Mouse (Mus musculus): ENCODE results near the gene Mab21l1. TPM values are rescaled to one million over a fixed set of nuclear protein-coding genes. Genes with fewer than 3 reads are reported as not detected.

The Mab21l1 gene
- polyA plus RNA-seq (2016; fragmentation: Nextera tagmentation; extraction: Ambion mirVana) = 27.4 and 34.9 TPM in 2 replicates

- Histone ChIP-seq H3K27me3 (peaks cover 79% of the 10 kb centered on the region), H3K4me2 (peak within 1 kb of the TSS; percentile 51), H3K36me3 (replicated peaks) (no peaks in the 10 kb centered on the region), H3K9ac (peak within 1 kb of the TSS; percentile 48), H3K9me3 (no peaks in the 10 kb centered on the region), H3K4me1 (peaks cover 56% of the 10 kb centered on the region), H3K27ac (peak within 1 kb of the TSS; percentile 66), H3K4me3 (replicated peaks) (peak within 1 kb of the TSS; percentile 37)
- ATAC-seq (ENCODE audit: low FRiP score) = peak; percentile 61
- WGBS = under 1% methylated on average over 16 of the region's 16 CpGs
Measured at GRCm38 (mm10) chr3:55782056-55782687, at the start of gene Mab21l1. TSS of gene Mab21l1 (plus strand) at chr3:55782510.

- ATAC-seq (ENCODE audit: low FRiP score) = no peak
- WGBS = 74% methylated on average over 6 of the region's 6 CpGs
- Histone ChIP-seq H3K27me3 (no peaks in the 10 kb centered on the region), H3K9ac (no peak overlapping the region), H3K4me3 (replicated peaks) (no peak overlapping the region), H3K9me3 (no peaks in the 10 kb centered on the region), H3K4me1 (peaks cover 4% of the 10 kb centered on the region; the same call in 1 of the 2 replicates), H3K4me2 (no peak overlapping the region), H3K27ac (no peak overlapping the region), H3K36me3 (replicated peaks) (no peaks in the 10 kb centered on the region)
Measured at GRCm38 (mm10) chr3:55733665-55734064, 48.6 kb upstream of the Mab21l1 start.

- Histone ChIP-seq H3K36me3 (replicated peaks) (no peaks in the 10 kb centered on the region), H3K4me1 (peaks cover 21% of the 10 kb centered on the region), H3K27ac (peak overlapping the region; percentile 56; the same call in 1 of the 2 replicates), H3K4me2 (no peak overlapping the region), H3K27me3 (peaks cover 6% of the 10 kb centered on the region; the same call in 1 of the 2 replicates), H3K4me3 (replicated peaks) (no peak overlapping the region), H3K9me3 (no peaks in the 10 kb centered on the region), H3K9ac (no peak overlapping the region)
- ATAC-seq (ENCODE audit: low FRiP score) = peak; percentile 51
- 45% methylated on average over 6 of the region's 6 CpGs for WGBS
Measured at GRCm38 (mm10) chr3:55741428-55741827, 40.9 kb upstream of the Mab21l1 start.

GRCm38 (mm10) chr3:55742218-55742617 lies 40.1 kb upstream of the Mab21l1 start:
- H3K27ac ChIP-seq = 0 out of 2 replicates have a peak overlapping the region, but pooled peaks have one; percentile 58
- H3K27me3 ChIP-seq = peaks cover 13% of the 10 kb centered on the region
- H3K9ac ChIP-seq = no peak overlapping the region
- peaks cover 21% of the 10 kb centered on the region for H3K4me1 ChIP-seq
- H3K4me3 ChIP-seq (replicated peaks) = no peak overlapping the region
- no peaks in the 10 kb centered on the region for H3K36me3 ChIP-seq (replicated peaks)
- no peaks in the 10 kb centered on the region for H3K9me3 ChIP-seq
- ATAC-seq (ENCODE audit: low FRiP score) = no peak
- 78% methylated on average over 5 of the region's 5 CpGs for WGBS
- no peak overlapping the region for H3K4me2 ChIP-seq

GRCm38 (mm10) chr3:55742654-55743053 lies 39.7 kb upstream of the Mab21l1 start:
- Histone ChIP-seq H3K9me3 (no peaks in the 10 kb centered on the region), H3K4me3 (replicated peaks) (no peak overlapping the region), H3K27ac (0 out of 2 replicates have a peak overlapping the region, but pooled peaks have one; percentile 58), H3K4me2 (no peak overlapping the region), H3K36me3 (replicated peaks) (no peaks in the 10 kb centered on the region), H3K27me3 (peaks cover 17% of the 10 kb centered on the region), H3K9ac (no peak overlapping the region), H3K4me1 (peaks cover 21% of the 10 kb centered on the region)
- ATAC-seq (ENCODE audit: low FRiP score) = peak; percentile 55; the same call in 1 of the 2 replicates
- WGBS = 73% methylated on average over 4 of the region's 4 CpGs

- H3K4me1 ChIP-seq = peaks cover 21% of the 10 kb centered on the region
- no peak for ATAC-seq (ENCODE audit: low FRiP score)
- H3K9me3 ChIP-seq = no peaks in the 10 kb centered on the region
- no peak overlapping the region for H3K27ac ChIP-seq
- H3K27me3 ChIP-seq = peaks cover 28% of the 10 kb centered on the region
- WGBS = 94% methylated on average over 5 of the region's 5 CpGs
- H3K36me3 ChIP-seq (replicated peaks) = no peaks in the 10 kb centered on the region
- no peak overlapping the region for H3K4me2 ChIP-seq
- H3K4me3 ChIP-seq (replicated peaks) = no peak overlapping the region
- no peak overlapping the region for H3K9ac ChIP-seq
Measured at GRCm38 (mm10) chr3:55743885-55744284, 38.4 kb upstream of the Mab21l1 start.

- 68% methylated on average over 11 of the region's 11 CpGs for WGBS
- Histone ChIP-seq H3K9me3 (no peaks in the 10 kb centered on the region), H3K4me3 (replicated peaks) (no peak overlapping the region), H3K27me3 (peaks cover 65% of the 10 kb centered on the region), H3K27ac (no peak overlapping the region), H3K36me3 (replicated peaks) (no peaks in the 10 kb centered on the region), H3K9ac (no peak overlapping the region), H3K4me2 (no peak overlapping the region), H3K4me1 (peaks cover 27% of the 10 kb centered on the region)
- no peak for ATAC-seq (ENCODE audit: low FRiP score)
Measured at GRCm38 (mm10) chr3:55750445-55751065, 31.8 kb upstream of the Mab21l1 start.

GRCm38 (mm10) chr3:55751363-55751762 lies 30.9 kb upstream of the Mab21l1 start:
- no peak; the same call in 1 of the 2 replicates for ATAC-seq (ENCODE audit: low FRiP score)
- Histone ChIP-seq H3K27me3 (peaks cover 65% of the 10 kb centered on the region), H3K4me3 (replicated peaks) (no peak overlapping the region)

GRCm38 (mm10) chr3:55752558-55752957 lies 29.8 kb upstream of the Mab21l1 start:
- H3K4me1 ChIP-seq = peaks cover 46% of the 10 kb centered on the region
- H3K27me3 ChIP-seq = peaks cover 55% of the 10 kb centered on the region
- no peak overlapping the region for H3K4me2 ChIP-seq

More at GRCm38 (mm10) chr3:55751363-55751762, 30.9 kb upstream of the Mab21l1 start:
- Histone ChIP-seq H3K27ac (no peak overlapping the region), H3K36me3 (replicated peaks) (no peaks in the 10 kb centered on the region), H3K9ac (no peak overlapping the region), H3K4me1 (peaks cover 35% of the 10 kb centered on the region), H3K9me3 (no peaks in the 10 kb centered on the region), H3K4me2 (no peak overlapping the region)
- WGBS = 18% methylated on average over 5 of the region's 5 CpGs

GRCm38 (mm10) chr3:55753872-55754271 lies 28.4 kb upstream of the Mab21l1 start:
- Histone ChIP-seq H3K4me3 (replicated peaks) (no peak overlapping the region), H3K36me3 (replicated peaks) (no peaks in the 10 kb centered on the region), H3K27ac (no peak overlapping the region), H3K4me2 (no peak overlapping the region), H3K9me3 (no peaks in the 10 kb centered on the region), H3K9ac (no peak overlapping the region), H3K4me1 (peaks cover 53% of the 10 kb centered on the region), H3K27me3 (peaks cover 54% of the 10 kb centered on the region)
- ATAC-seq (ENCODE audit: low FRiP score) = no peak
- 92% methylated on average over 6 of the region's 6 CpGs for WGBS

More at GRCm38 (mm10) chr3:55752558-55752957, 29.8 kb upstream of the Mab21l1 start:
- Histone ChIP-seq H3K27ac (no peak overlapping the region), H3K9ac (no peak overlapping the region), H3K9me3 (no peaks in the 10 kb centered on the region), H3K36me3 (replicated peaks) (no peaks in the 10 kb centered on the region), H3K4me3 (replicated peaks) (no peak overlapping the region)
- 89% methylated on average over 4 of the region's 4 CpGs for WGBS
- no peak for ATAC-seq (ENCODE audit: low FRiP score)

GRCm38 (mm10) chr3:55754981-55755608 lies 27.2 kb upstream of the Mab21l1 start:
- Histone ChIP-seq H3K27ac (no peak overlapping the region), H3K4me1 (peaks cover 53% of the 10 kb centered on the region), H3K4me3 (replicated peaks) (no peak overlapping the region), H3K4me2 (no peak overlapping the region), H3K36me3 (replicated peaks) (no peaks in the 10 kb centered on the region), H3K9ac (no peak overlapping the region), H3K9me3 (no peaks in the 10 kb centered on the region), H3K27me3 (peaks cover 51% of the 10 kb centered on the region)
- WGBS = 17% methylated on average over 6 of the region's 6 CpGs
- ATAC-seq (ENCODE audit: low FRiP score) = no peak

GRCm38 (mm10) chr3:55755805-55756601 lies 26.3 kb upstream of the Mab21l1 start:
- Histone ChIP-seq H3K4me3 (replicated peaks) (no peak overlapping the region), H3K4me1 (peaks cover 47% of the 10 kb centered on the region), H3K36me3 (replicated peaks) (no peaks in the 10 kb centered on the region), H3K4me2 (peak overlapping the region; percentile 11), H3K9me3 (no peaks in the 10 kb centered on the region), H3K9ac (no peak overlapping the region), H3K27me3 (peaks cover 52% of the 10 kb centered on the region), H3K27ac (peak overlapping the region; percentile 83)
- ATAC-seq (ENCODE audit: low FRiP score) = peak; percentile 89
- WGBS = 11% methylated on average over 11 of the region's 11 CpGs

All from forebrain, embryonic 12.5 days (tissue).